In genomic region chr6:40429521-40429931, GRCm38 (mm10) we compare ENCODE assay signal across 9 mouse cellular contexts. TPM values are rescaled to one million over a fixed set of nuclear protein-coding genes. Genes with fewer than 3 reads are reported as not detected.
DNase-seq lines count a peak whose midpoint lies in the region; ATAC-seq and TF ChIP-seq lines count a peak whose summit lies in the region.
"Had no signal": no experiment of that assay in that cellular context is flagged by ENCODE, and none has a peak within 500 bp of the region (broad histone marks: within the 10 kb centered on the region; RNA-seq: fewer than 3 reads in every experiment).

No protein-coding gene starts in this region.

- WGBS in kidney, postnatal 0 days, result 65% methylated on average over 4 of the region's 4 CpGs
- WGBS in heart, embryonic 12.5 days, result 75% methylated on average over 4 of the region's 4 CpGs

- no peak overlapping the region for H3K4me2 ChIP-seq in kidney, postnatal 0 days (ENCODE audit: low read length)
- H3K4me2 ChIP-seq in heart, embryonic 12.5 days, result no peak overlapping the region

- no peaks in the 10 kb centered on the region for H3K36me3 ChIP-seq in kidney, postnatal 0 days (ENCODE audit: insufficient read depth, low read length)
- no peaks in the 10 kb centered on the region for H3K36me3 ChIP-seq in heart, embryonic 12.5 days

- H3K4me1 ChIP-seq in kidney, postnatal 0 days (replicated peaks; ENCODE audit: insufficient read depth, low read length), result 0 out of 2 replicates have a peak, but pooled peaks cover under 1% of the 10 kb centered on the region
- H3K4me1 ChIP-seq in heart, embryonic 12.5 days (replicated peaks), result 0 out of 2 replicates have a peak, but pooled peaks cover under 1% of the 10 kb centered on the region

- no peaks in the 10 kb centered on the region for H3K9me3 ChIP-seq in kidney, postnatal 0 days (replicated peaks; ENCODE audit: low read length)
- H3K9me3 ChIP-seq in heart, embryonic 12.5 days (replicated peaks), result no peaks in the 10 kb centered on the region

- no peak overlapping the region for H3K27ac ChIP-seq in kidney, postnatal 0 days
- H3K27ac ChIP-seq in heart, embryonic 12.5 days (ENCODE audit: poor library complexity, severe bottlenecking), result no peak overlapping the region

- no peak for DNase-seq in kidney, postnatal 0 days (ENCODE audit: low spot score)
- no peak for DNase-seq in kidney, adult 11 months
- peak; percentile 84 for DNase-seq in cerebellum, adult 11-12 months
- DNase-seq in cerebellum, postnatal 25 days, result peak; percentile 80 to 81
- peak; percentile 15 for DNase-seq in lung, postnatal 14 days
- DNase-seq in embryo, embryonic 11 days, result no peak
- DNase-seq: heart, postnatal 10 days had no signal

- no peaks in the 10 kb centered on the region for H3K27me3 ChIP-seq in kidney, postnatal 0 days (ENCODE audit: insufficient read depth, low read length)
- peaks cover 13% of the 10 kb centered on the region; the same call in 1 of the 2 replicates for H3K27me3 ChIP-seq in heart, embryonic 12.5 days (replicated peaks)

- no peak overlapping the region for H3K4me3 ChIP-seq in kidney, postnatal 0 days (replicated peaks; ENCODE audit: low read depth, low read length)
- H3K4me3 ChIP-seq in heart, embryonic 12.5 days, result no peak overlapping the region
- H3K4me3 ChIP-seq: myocyte had no signal

- H3K9ac ChIP-seq in kidney, postnatal 0 days (ENCODE audit: low read depth, low read length), result no peak overlapping the region
- no peak overlapping the region for H3K9ac ChIP-seq in heart, embryonic 12.5 days

- TF ChIP-seq CTCF in kidney, postnatal 0 days (IDR thresholded peaks at IDR 0.05; ENCODE audit: low read depth), result no peak

- 0 out of 2 replicates have a peak, but pooled peaks have one; percentile 27 for ATAC-seq in kidney, postnatal 0 days (replicated peaks; ENCODE audit: low FRiP score, low read depth)
- ATAC-seq in heart, embryonic 12.5 days (ENCODE audit: insufficient number of reproducible peaks, low FRiP score), result no peak

RNA-seq across cellular contexts. Expression of gene E330009J07Rik, which starts 6.4 kb away (rescaled TPM):
- 6.9 TPM in 2 replicates for polyA plus RNA-seq in kidney, postnatal 0 days (2015; fragmentation: Nextera tagmentation; extraction: Ambion mirVana)
- polyA plus RNA-seq in heart, embryonic 12.5 days (2016; fragmentation: Nextera tagmentation; extraction: Ambion mirVana), result 5.0 and 5.5 TPM in 2 replicates

RNA-seq across cellular contexts. Expression of gene Wee2, which starts 9.4 kb away (rescaled TPM):
- 0.04 TPM in 1 of 2 replicates, not detected in the other for polyA plus RNA-seq in kidney, postnatal 0 days (2015; fragmentation: Nextera tagmentation; extraction: Ambion mirVana)
- not detected in 2 replicates for polyA plus RNA-seq in heart, embryonic 12.5 days (2016; fragmentation: Nextera tagmentation; extraction: Ambion mirVana)
- polyA plus RNA-seq: myocyte had no signal

RNA-seq across cellular contexts. Expression of gene Ssbp1, which starts 41.6 kb away (rescaled TPM):
- polyA plus RNA-seq in kidney, postnatal 0 days (2015; fragmentation: Nextera tagmentation; extraction: Ambion mirVana), result 184 and 196 TPM in 2 replicates
- 106 and 110 TPM in 2 replicates for polyA plus RNA-seq in heart, embryonic 12.5 days (2016; fragmentation: Nextera tagmentation; extraction: Ambion mirVana)

Comparison
In these comparisons a context has a peak if more than half of its experiments do, and no peak if none do; other contexts are left out.
1. DNase-seq: peak in cerebellum, adult 11-12 months (single experiment), cerebellum, postnatal 25 days (2 of 2) and lung, postnatal 14 days (single experiment); none in kidney, postnatal 0 days (single experiment), kidney, adult 11 months (single experiment) and embryo, embryonic 11 days (single experiment).